In the genomic region with DNA sequence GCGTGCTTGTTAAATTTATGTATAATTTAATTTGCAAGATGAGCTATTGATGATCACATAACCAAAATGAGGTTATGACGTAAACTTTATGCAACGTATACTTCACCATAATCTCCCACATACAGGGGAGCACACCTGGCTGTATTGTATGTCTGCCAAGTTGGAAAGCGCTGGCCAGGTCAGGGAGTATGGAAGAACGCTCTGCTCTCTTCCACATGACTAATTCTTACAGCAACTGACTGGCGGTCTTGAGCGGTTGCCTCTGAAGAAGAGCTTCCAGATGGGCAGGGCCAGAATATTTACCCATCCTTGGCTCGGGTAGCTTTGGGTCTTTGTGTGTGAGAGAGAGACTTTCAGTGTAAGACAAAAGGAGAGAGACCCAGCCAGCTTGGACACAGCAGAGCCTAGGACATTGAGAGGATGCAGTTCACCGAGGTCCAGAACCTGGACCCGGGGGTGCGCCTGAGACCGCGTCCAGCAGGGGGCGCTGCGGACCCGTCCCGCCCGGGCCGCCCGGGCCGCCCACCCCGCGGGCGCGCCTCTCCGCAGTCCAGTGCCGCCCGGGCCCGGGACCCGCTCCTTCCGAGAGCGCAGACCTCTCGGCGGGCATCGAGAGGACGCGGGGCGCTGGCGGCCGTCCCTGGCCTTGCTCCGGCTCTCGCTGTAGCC, we compare ENCODE assay signal across 8 mouse cellular contexts. TPM values are rescaled to one million over a fixed set of nuclear protein-coding genes. Genes with fewer than 3 reads are reported as not detected.
DNase-seq lines count a peak whose midpoint lies in the region; ATAC-seq and TF ChIP-seq lines count a peak whose summit lies in the region.

Gene Itga9, plus strand, starts transcription at position 543 of the 669 bp plus-strand sequence.

- no peaks in the 10 kb centered on the region for H3K9me3 ChIP-seq in intestine, embryonic 15.5 days
- no peaks in the 10 kb centered on the region for H3K9me3 ChIP-seq in limb, embryonic 11.5 days (ENCODE audit: control insufficient read depth, low read length)
- H3K9me3 ChIP-seq in midbrain, embryonic 11.5 days (ENCODE audit: control insufficient read depth, low read length) = no peaks in the 10 kb centered on the region

- peak; percentile 72 for TF ChIP-seq CTCF in small intestine, adult 2 months (IDR thresholded peaks at IDR 0.05; ENCODE audit: extremely low read depth, insufficient read length, insufficient replicate concordance, low read depth, low read length)

- H3K4me3 ChIP-seq in intestine, embryonic 15.5 days (replicated peaks) = peak within 1 kb of the TSS; percentile 78
- H3K4me3 ChIP-seq in limb, embryonic 11.5 days (ENCODE audit: low read depth, low read length) = peak within 1 kb of the TSS; percentile 68
- peak within 1 kb of the TSS; percentile 66 for H3K4me3 ChIP-seq in midbrain, embryonic 11.5 days (ENCODE audit: low read depth, low read length)
- H3K4me3 ChIP-seq in small intestine, adult 2 months (ENCODE audit: low read depth, low read length) = peak within 1 kb of the TSS; percentile 67

- peak within 1 kb of the TSS; percentile 81 for H3K9ac ChIP-seq in intestine, embryonic 15.5 days
- peak within 1 kb of the TSS; percentile 90 for H3K9ac ChIP-seq in limb, embryonic 11.5 days (ENCODE audit: low read length)
- peak within 1 kb of the TSS; percentile 79 for H3K9ac ChIP-seq in midbrain, embryonic 11.5 days (ENCODE audit: low read length)

- H3K27me3 ChIP-seq in intestine, embryonic 15.5 days (replicated peaks) = no peaks in the 10 kb centered on the region; the same call in 1 of the 2 replicates
- no peaks in the 10 kb centered on the region for H3K27me3 ChIP-seq in limb, embryonic 11.5 days (ENCODE audit: control insufficient read depth, insufficient read depth, low read length)
- H3K27me3 ChIP-seq in midbrain, embryonic 11.5 days (ENCODE audit: control insufficient read depth, insufficient read depth, low read length) = peaks cover 4% of the 10 kb centered on the region; the same call in 1 of the 2 replicates
- peaks cover 6% of the 10 kb centered on the region for H3K27me3 ChIP-seq in small intestine, adult 2 months (ENCODE audit: control insufficient read depth, insufficient read depth, low read length)

- peak within 1 kb of the TSS; percentile 56 for H3K27ac ChIP-seq in intestine, embryonic 15.5 days
- 0 out of 2 replicates have a peak within 1 kb of the TSS, but pooled peaks have one; percentile 5 for H3K27ac ChIP-seq in limb, embryonic 11.5 days (replicated peaks; ENCODE audit: low read depth, low read length)
- no peak within 1 kb of the TSS for H3K27ac ChIP-seq in midbrain, embryonic 11.5 days (ENCODE audit: low read depth, low read length)
- peak within 1 kb of the TSS; percentile 60 for H3K27ac ChIP-seq in small intestine, adult 2 months (ENCODE audit: insufficient read depth, low read depth, low read length)

- WGBS in intestine, embryonic 15.5 days = 10% methylated on average over 42 of the region's 42 CpGs
- 13% methylated on average over 42 of the region's 42 CpGs for WGBS in limb, embryonic 11.5 days
- 13% methylated on average over 36 of the region's 42 CpGs for WGBS in midbrain, embryonic 11.5 days
- WGBS in small intestine, adult 2 months = 8% methylated on average over 41 of the region's 42 CpGs

- peak; percentile 92 for ATAC-seq in intestine, embryonic 15.5 days
- peak; percentile 87 for ATAC-seq in limb, embryonic 11.5 days (ENCODE audit: insufficient number of reproducible peaks, low FRiP score, low TSS enrichment, low read depth)
- peak; percentile 90 for ATAC-seq in midbrain, embryonic 11.5 days (ENCODE audit: low FRiP score)

- TF ChIP-seq POLR2A in small intestine, adult 2 months (IDR thresholded peaks at IDR 0.05; ENCODE audit: low read depth, low read length) = no peak

- H3K4me2 ChIP-seq in intestine, embryonic 15.5 days (replicated peaks) = peak within 1 kb of the TSS; percentile 96
- peak within 1 kb of the TSS; percentile 97 for H3K4me2 ChIP-seq in limb, embryonic 11.5 days (ENCODE audit: low read depth, severe bottlenecking)
- H3K4me2 ChIP-seq in midbrain, embryonic 11.5 days = peak within 1 kb of the TSS; percentile 90

- H3K36me3 ChIP-seq in intestine, embryonic 15.5 days = no peaks in the 10 kb centered on the region
- no peaks in the 10 kb centered on the region; the same call in 1 of the 2 replicates for H3K36me3 ChIP-seq in limb, embryonic 11.5 days (ENCODE audit: control insufficient read depth, insufficient read depth, low read length)
- H3K36me3 ChIP-seq in midbrain, embryonic 11.5 days (ENCODE audit: control insufficient read depth, insufficient read depth, low read length) = no peaks in the 10 kb centered on the region
- no peaks in the 10 kb centered on the region for H3K36me3 ChIP-seq in small intestine, adult 2 months (ENCODE audit: control insufficient read depth, insufficient read depth, low read length)

- H3K4me1 ChIP-seq in intestine, embryonic 15.5 days (replicated peaks) = peaks cover 14% of the 10 kb centered on the region
- H3K4me1 ChIP-seq in limb, embryonic 11.5 days (ENCODE audit: control insufficient read depth, insufficient read depth, low read length) = peaks cover 17% of the 10 kb centered on the region
- peaks cover 6% of the 10 kb centered on the region; the same call in 1 of the 2 replicates for H3K4me1 ChIP-seq in midbrain, embryonic 11.5 days (ENCODE audit: control insufficient read depth, insufficient read depth, low read length)
- peaks cover 3% of the 10 kb centered on the region; the same call in 1 of the 2 replicates for H3K4me1 ChIP-seq in small intestine, adult 2 months (ENCODE audit: control insufficient read depth, insufficient read depth, insufficient read length, low read length)

- peak; percentile 90 to 97 for DNase-seq in adrenal gland, adult (ENCODE audit: inconsistent age in 2 of 2, low spot score in 1 of 2)
- DNase-seq in embryo, embryonic 10.5 days (ENCODE audit: low spot score) = peak; percentile 85
- DNase-seq in gonadal fat pad, adult 2 months (ENCODE audit: low read depth) = no peak
- peak; percentile 92 for DNase-seq in limb, embryonic 11.5 days (ENCODE audit: low spot score)
- DNase-seq in midbrain, embryonic 11.5 days (ENCODE audit: low spot score, missing footprints) = peak; percentile 99
- DNase-seq in c-Kit-positive CD71-positive TER-119-positive erythroid progenitor cells, embryonic 14.5 days (ENCODE audit: low spot score) = no peak

RNA-seq across cellular contexts. Expression of gene Itga9, which starts in this region (rescaled TPM):
- 12.6 and 13.2 TPM in 2 replicates for polyA plus RNA-seq in gonadal fat pad, adult 2 months (2012; rRNA removed)
- 12.2 and 13.1 TPM in 2 replicates for polyA plus RNA-seq in intestine, embryonic 15.5 days (2015; fragmentation: Nextera tagmentation; extraction: Ambion mirVana)
- 7.7 and 9.3 TPM in 2 replicates for polyA plus RNA-seq in limb, embryonic 11.5 days (2014; fragmentation: Nextera tagmentation; extraction: Ambion mirVana)
- polyA plus RNA-seq in midbrain, embryonic 11.5 days (2014; fragmentation: Nextera tagmentation; extraction: Ambion mirVana) = 4.0 and 5.4 TPM in 2 replicates
- polyA plus RNA-seq in small intestine, adult 2 months (2012; rRNA removed) = 5.0 and 8.0 TPM in 2 replicates

Comparison
In these comparisons a context has a peak if more than half of its experiments do, and no peak if none do; other contexts are left out.
1. DNase-seq: peak in adrenal gland, adult (2 of 2), embryo, embryonic 10.5 days (single experiment), limb, embryonic 11.5 days (single experiment) and midbrain, embryonic 11.5 days (single experiment); none in gonadal fat pad, adult 2 months (single experiment) and c-Kit-positive CD71-positive TER-119-positive erythroid progenitor cells, embryonic 14.5 days (single experiment).
2. Peak in every context shown above with its lines, with median percentiles within 50 percentile points of each other: ATAC-seq, H3K4me2 ChIP-seq, H3K4me3 ChIP-seq and H3K9ac ChIP-seq.